Comparison of ENCODE assay signal across 23 mouse cellular contexts in the genomic region with DNA sequence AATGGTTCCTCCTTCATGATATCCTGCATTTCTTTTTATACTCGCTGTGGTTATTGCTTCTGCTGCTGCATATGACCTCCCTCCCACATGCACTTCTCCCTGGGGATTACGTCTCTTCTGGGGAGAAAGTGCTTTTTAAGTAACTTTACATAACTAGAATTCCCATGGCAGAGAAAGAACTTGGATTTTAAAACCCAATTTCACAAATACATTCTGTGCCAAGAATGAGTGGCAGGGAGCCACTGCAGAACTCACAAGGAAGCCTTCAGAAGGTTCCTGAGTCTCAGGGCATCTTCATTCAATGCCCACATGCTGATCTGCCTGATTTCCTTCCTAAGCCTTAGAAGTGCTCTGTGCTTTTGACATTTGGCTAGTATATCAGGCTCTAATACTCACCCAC.
DNase-seq lines count a peak whose midpoint lies in the region; ATAC-seq and TF ChIP-seq lines count a peak whose summit lies in the region.
"Had no signal": no experiment of that assay in that cellular context is flagged by ENCODE, and none has a peak within 500 bp of the region (broad histone marks: within the 10 kb centered on the region; RNA-seq: fewer than 3 reads in every experiment).

No protein-coding gene starts in this region.

- H3K4me3 ChIP-seq in heart, embryonic 12.5 days, result no peak overlapping the region
- no peak overlapping the region for H3K4me3 ChIP-seq in hindbrain, embryonic 16.5 days (ENCODE audit: low read length)
- H3K4me3 ChIP-seq: embryonic facial prominence, embryonic 12.5 days; erythroblast, embryonic 14.5 days; heart, embryonic 10.5 days; hindbrain, embryonic 13.5 days; layer of hippocampus, adult 2 months; limb, embryonic 12.5 days; liver, embryonic 13.5 days; midbrain, embryonic 15.5 days; myocyte had no signal

- H3K9ac ChIP-seq in heart, embryonic 12.5 days, result no peak overlapping the region
- H3K9ac ChIP-seq in hindbrain, embryonic 16.5 days (ENCODE audit: low read depth, low read length), result no peak overlapping the region
- H3K9ac ChIP-seq: embryonic facial prominence, embryonic 12.5 days; hindbrain, embryonic 13.5 days; limb, embryonic 12.5 days; liver, embryonic 13.5 days; lung, embryonic 14.5 days; midbrain, embryonic 15.5 days had no signal

- no peak overlapping the region for H3K27ac ChIP-seq in heart, embryonic 12.5 days (ENCODE audit: poor library complexity, severe bottlenecking)
- no peak overlapping the region for H3K27ac ChIP-seq in hindbrain, embryonic 16.5 days (ENCODE audit: low read depth, low read length)
- H3K27ac ChIP-seq: embryonic facial prominence, embryonic 12.5 days; heart, embryonic 10.5 days; hindbrain, embryonic 13.5 days; layer of hippocampus, adult 2 months; limb, embryonic 12.5 days; liver, embryonic 13.5 days; midbrain, embryonic 15.5 days had no signal

- H3K36me3 ChIP-seq in heart, embryonic 12.5 days, result no peaks in the 10 kb centered on the region
- H3K36me3 ChIP-seq in hindbrain, embryonic 16.5 days (ENCODE audit: control insufficient read depth, insufficient read depth, low read length), result no peaks in the 10 kb centered on the region
- H3K36me3 ChIP-seq: embryonic facial prominence, embryonic 12.5 days; heart, embryonic 10.5 days; hindbrain, embryonic 13.5 days; limb, embryonic 12.5 days; liver, embryonic 13.5 days; midbrain, embryonic 15.5 days had no signal

- no peak for ATAC-seq in heart, embryonic 12.5 days (ENCODE audit: insufficient number of reproducible peaks, low FRiP score)
- no peak for ATAC-seq in hindbrain, embryonic 16.5 days
- ATAC-seq: midbrain, embryonic 15.5 days had no signal

- DNase-seq in frontal cortex, adult 2 months (ENCODE audit: extremely low spot score in 1 of 2, low spot score in 1 of 2), result peak; percentile 8 to 62
- DNase-seq in frontal cortex, postnatal 25 days (ENCODE audit: low spot score in 2 of 2), result no peak
- DNase-seq in adipocyte (ENCODE audit: low spot score), result peak; percentile 88
- DNase-seq in brain, embryonic 14.5 days (ENCODE audit: low read depth), result peak; percentile 43
- DNase-seq in right cerebral cortex, postnatal 4 days, result peak; percentile 22
- DNase-seq: heart, postnatal 14 days; kidney, adult 8-10 months; kidney, postnatal 14 days; liver, embryonic 13.5 days; lung, embryonic 14.5 days; lung, postnatal 36 days; thymus, adult 18-20 months; thymus, postnatal 4 days had no signal

- H3K4me2 ChIP-seq in heart, embryonic 12.5 days, result no peak overlapping the region
- no peak overlapping the region for H3K4me2 ChIP-seq in hindbrain, embryonic 16.5 days (ENCODE audit: low read length)
- H3K4me2 ChIP-seq: embryonic facial prominence, embryonic 12.5 days; hindbrain, embryonic 13.5 days; limb, embryonic 12.5 days; liver, embryonic 13.5 days; lung, embryonic 14.5 days; midbrain, embryonic 15.5 days had no signal

- no peaks in the 10 kb centered on the region for H3K9me3 ChIP-seq in heart, embryonic 12.5 days (replicated peaks)
- H3K9me3 ChIP-seq in hindbrain, embryonic 16.5 days (ENCODE audit: control insufficient read depth, low read length), result no peaks in the 10 kb centered on the region
- H3K9me3 ChIP-seq: embryonic facial prominence, embryonic 12.5 days; heart, embryonic 10.5 days; hindbrain, embryonic 13.5 days; limb, embryonic 12.5 days; liver, embryonic 13.5 days; midbrain, embryonic 15.5 days had no signal

- no peak for TF ChIP-seq POLR2A in brain, embryonic 14.5 days (IDR thresholded peaks at IDR 0.05; ENCODE audit: borderline replicate concordance, extremely low read depth, insufficient read depth, insufficient read length, poor library complexity, severe bottlenecking)

- no peaks in the 10 kb centered on the region for H3K4me1 ChIP-seq in heart, embryonic 12.5 days (replicated peaks)
- H3K4me1 ChIP-seq in hindbrain, embryonic 16.5 days (ENCODE audit: control insufficient read depth, insufficient read depth, low read depth, low read length), result no peaks in the 10 kb centered on the region
- H3K4me1 ChIP-seq: embryonic facial prominence, embryonic 12.5 days; heart, embryonic 10.5 days; hindbrain, embryonic 13.5 days; limb, embryonic 12.5 days; liver, embryonic 13.5 days; midbrain, embryonic 15.5 days had no signal

- no peak for TF ChIP-seq CTCF in brain, embryonic 14.5 days (IDR thresholded peaks at IDR 0.05; ENCODE audit: borderline replicate concordance, extremely low read depth, insufficient read depth, insufficient read length)

- H3K27me3 ChIP-seq in heart, embryonic 12.5 days (replicated peaks), result no peaks in the 10 kb centered on the region
- H3K27me3 ChIP-seq in hindbrain, embryonic 16.5 days (replicated peaks; ENCODE audit: control insufficient read depth, insufficient read depth, low read length), result no peaks in the 10 kb centered on the region
- H3K27me3 ChIP-seq: embryonic facial prominence, embryonic 12.5 days; hindbrain, embryonic 13.5 days; limb, embryonic 12.5 days; liver, embryonic 13.5 days; midbrain, embryonic 15.5 days had no signal

- 81% methylated on average over 2 of the region's 2 CpGs for WGBS in heart, embryonic 12.5 days
- WGBS in hindbrain, embryonic 16.5 days, result 85% methylated on average over 2 of the region's 2 CpGs

Comparison
In these comparisons a context has a peak if more than half of its experiments do, and no peak if none do; other contexts are left out.
1. DNase-seq: peak in frontal cortex, adult 2 months (2 of 2), adipocyte (single experiment), brain, embryonic 14.5 days (single experiment) and right cerebral cortex, postnatal 4 days (single experiment); none in frontal cortex, postnatal 25 days (0 of 2).